Mouse (Mus musculus): ENCODE measurements at regions not wholly inside any gene's neighbourhood (a gene's known extent, or its start where the extent isn't known, plus 50 kb on each side); places are given as distances from the start of the nearest gene placed in this dataset.
A peak's percentile ranks its signal among the peaks of the same experiment; 100 is the strongest.

GRCm38 (mm10) chr3:42023187-42023586, 280.8 kb downstream of the D3Ertd751e start:
- Histone ChIP-seq H3K4me2 (ENCODE audit: insufficient read depth, low read depth, poor library complexity, severe bottlenecking) (no peak overlapping the region), H3K9me3 (replicated peaks; ENCODE audit: low read length) (no peaks in the 10 kb centered on the region), H3K27ac (ENCODE audit: insufficient read depth, low read depth) (no peak overlapping the region), H3K4me1 (ENCODE audit: control insufficient read depth in 1 of 2, insufficient read depth in 2 of 2) (peaks cover 0 to 3% of the 10 kb centered on the region in 2 experiments; a peak in 1 of 4 replicates), H3K27me3 (replicated peaks) (no peaks in the 10 kb centered on the region), H3K4me3 (replicated peaks in 1 of 3; ENCODE audit: low read depth in 2 of 3, low read length in 2 of 3, poor library complexity in 1 of 3) (no peak overlapping the region), H3K9ac (ENCODE audit: insufficient read depth, low read depth) (no peak overlapping the region), H3K79me2 (replicated peaks; ENCODE audit: control insufficient read depth, extremely low read depth, insufficient read depth, poor library complexity, severe bottlenecking) (no peaks in the 10 kb centered on the region), H3K36me3 (replicated peaks in 1 of 2; ENCODE audit: control insufficient read depth in 1 of 2, insufficient read depth in 1 of 2, low read length in 1 of 2) (no peaks in the 10 kb centered on the region)
- dilution Hi-C loops (cut with MboI; ENCODE audit: extremely low pct_ligation_motif_present, extremely low pct_unique_long_range_greater_than_20kb, low sequenced_read_pairs) (no loop called here), in situ Hi-C loops (cut with MboI; ENCODE audit: low pct_ligation_motif_present, low pct_unique_long_range_greater_than_20kb, low sequenced_read_pairs) (no loop called here)
- TF ChIP-seq ZNF384 (IDR thresholded peaks at IDR 0.05; ENCODE audit: low read depth, low read length) (no peak), MEF2A (IDR thresholded peaks at IDR 0.05; ENCODE audit: borderline replicate concordance, low read depth, low read length) (no peak), USF2 (conservative IDR thresholded peaks at IDR 0.05; ENCODE audit: low read depth, low read length) (no peak)
- no peak for DNase-seq (ENCODE audit: extremely low read depth)

GRCm38 (mm10) chr3:42039632-42040031, 297.2 kb downstream of the D3Ertd751e start:
- Histone ChIP-seq H3K4me2 (ENCODE audit: insufficient read depth, low read depth, poor library complexity, severe bottlenecking) (peak overlapping the region; percentile 67; the same call in 1 of the 2 replicates), H3K79me2 (replicated peaks; ENCODE audit: control insufficient read depth, extremely low read depth, insufficient read depth, poor library complexity, severe bottlenecking) (no peaks in the 10 kb centered on the region), H3K9me3 (replicated peaks; ENCODE audit: low read length) (no peaks in the 10 kb centered on the region), H3K9ac (ENCODE audit: insufficient read depth, low read depth) (peak overlapping the region; percentile 37), H3K4me3 (replicated peaks in 1 of 3; ENCODE audit: low read depth in 2 of 3, low read length in 2 of 3, poor library complexity in 1 of 3) (no peak overlapping the region), H3K27ac (ENCODE audit: insufficient read depth, low read depth) (no peak overlapping the region), H3K4me1 (ENCODE audit: control insufficient read depth in 1 of 2, insufficient read depth in 2 of 2) (peaks cover 6 to 14% of the 10 kb centered on the region in 2 experiments; a peak in 2 of 4 replicates), H3K27me3 (replicated peaks) (no peaks in the 10 kb centered on the region), H3K36me3 (replicated peaks in 1 of 2; ENCODE audit: control insufficient read depth in 1 of 2, insufficient read depth in 1 of 2, low read length in 1 of 2) (no peaks in the 10 kb centered on the region)
- DNase-seq (ENCODE audit: extremely low read depth) = no peak
- TF ChIP-seq IRF4 (IDR thresholded peaks at IDR 0.05; ENCODE audit: low read depth, low read length) (no peak), EP300 (IDR thresholded peaks at IDR 0.05; ENCODE audit: low read length) (no peak), MAFK (IDR thresholded peaks at IDR 0.05; ENCODE audit: insufficient replicate concordance, low read length) (no peak), CHD1 (IDR thresholded peaks at IDR 0.05; ENCODE audit: low read depth, low read length) (no peak), USF2 (conservative IDR thresholded peaks at IDR 0.05; ENCODE audit: low read depth, low read length) (no peak), NRF1 (IDR thresholded peaks at IDR 0.05; ENCODE audit: low read depth, low read length) (no peak), E2F4 (IDR thresholded peaks at IDR 0.05; ENCODE audit: insufficient replicate concordance, low read depth, low read length) (no peak), ZMIZ1 (IDR thresholded peaks at IDR 0.05; ENCODE audit: low read depth, low read length) (no peak), CTCF (conservative IDR thresholded peaks at IDR 0.05 in 1 of 2, IDR thresholded peaks at IDR 0.05 in 1 of 2; ENCODE audit: low read depth in 2 of 2, low read length in 2 of 2) (no peak), JUND (conservative IDR thresholded peaks at IDR 0.05; ENCODE audit: low read depth, low read length) (no peak), UBTF (IDR thresholded peaks at IDR 0.05; ENCODE audit: low read depth, low read length) (no peak)
- in situ Hi-C loops (cut with MboI; ENCODE audit: low pct_ligation_motif_present, low pct_unique_long_range_greater_than_20kb, low sequenced_read_pairs) (no loop called here), dilution Hi-C loops (cut with MboI; ENCODE audit: extremely low pct_ligation_motif_present, extremely low pct_unique_long_range_greater_than_20kb, low sequenced_read_pairs) (no loop called here)

DNA sequence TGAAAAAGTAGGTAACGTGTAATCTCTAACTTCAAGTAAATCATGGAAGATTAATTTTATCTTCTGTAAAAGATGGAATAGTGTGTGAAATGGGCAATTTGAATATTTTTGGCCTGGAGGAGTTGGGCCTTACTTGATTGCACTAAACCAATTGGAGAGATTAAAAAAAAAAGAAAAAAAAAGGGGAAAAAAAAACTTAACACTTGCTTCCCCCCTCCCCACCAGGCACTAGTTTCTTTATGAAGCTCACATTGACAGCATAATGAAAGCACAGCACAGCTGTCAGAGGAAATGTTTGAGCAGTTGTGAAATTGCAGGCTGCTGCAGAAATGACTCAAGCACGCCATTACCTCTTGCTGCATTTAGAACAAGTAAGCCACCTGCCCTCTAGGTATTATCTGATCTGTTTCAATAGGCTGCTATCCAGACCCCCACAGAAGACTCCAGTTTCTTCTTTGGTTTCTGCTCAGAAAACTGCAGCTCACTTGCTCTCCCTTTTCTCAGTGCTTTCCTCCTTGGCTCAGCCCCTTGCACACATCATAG, 297.9 kb downstream of the D3Ertd751e start:
- in situ Hi-C loops (cut with MboI; ENCODE audit: low pct_ligation_motif_present, low pct_unique_long_range_greater_than_20kb, low sequenced_read_pairs) = no loop called here
- Histone ChIP-seq H3K9ac (ENCODE audit: insufficient read depth, low read depth) (no peak overlapping the region), H3K9me3 (replicated peaks; ENCODE audit: low read length) (no peaks in the 10 kb centered on the region), H3K4me2 (ENCODE audit: insufficient read depth, low read depth, poor library complexity, severe bottlenecking) (peak overlapping the region; percentile 67; the same call in 1 of the 2 replicates), H3K27ac (ENCODE audit: insufficient read depth, low read depth) (no peak overlapping the region), H3K79me2 (replicated peaks; ENCODE audit: control insufficient read depth, extremely low read depth, insufficient read depth, poor library complexity, severe bottlenecking) (no peaks in the 10 kb centered on the region), H3K36me3 (replicated peaks in 1 of 2; ENCODE audit: control insufficient read depth in 1 of 2, insufficient read depth in 1 of 2, low read length in 1 of 2) (no peaks in the 10 kb centered on the region), H3K4me3 (replicated peaks in 1 of 3; ENCODE audit: low read depth in 2 of 3, low read length in 2 of 3, poor library complexity in 1 of 3) (no peak overlapping the region), H3K4me1 (ENCODE audit: control insufficient read depth in 1 of 2, insufficient read depth in 2 of 2) (peaks cover 6 to 14% of the 10 kb centered on the region in 2 experiments; a peak in 2 of 4 replicates), H3K27me3 (replicated peaks) (no peaks in the 10 kb centered on the region)
- dilution Hi-C loops (cut with MboI; ENCODE audit: extremely low pct_ligation_motif_present, extremely low pct_unique_long_range_greater_than_20kb, low sequenced_read_pairs) = no loop called here
- peak; percentile 49 for DNase-seq (ENCODE audit: extremely low read depth)
- TF ChIP-seq CTCF (conservative IDR thresholded peaks at IDR 0.05 in 1 of 2, IDR thresholded peaks at IDR 0.05 in 1 of 2; ENCODE audit: low read depth in 2 of 2, low read length in 2 of 2) (no peak), UBTF (IDR thresholded peaks at IDR 0.05; ENCODE audit: low read depth, low read length) (no peak), POLR2A (IDR thresholded peaks at IDR 0.05; ENCODE audit: low read depth, low read length) (no peak), JUN (IDR thresholded peaks at IDR 0.05; ENCODE audit: insufficient read depth, low read depth, low read length) (peak; percentile 87), SMC3 (IDR thresholded peaks at IDR 0.05; ENCODE audit: low read depth, low read length) (no peak), GABPA (IDR thresholded peaks at IDR 0.05; ENCODE audit: insufficient replicate concordance, low read depth, low read length) (no peak), ZNF384 (IDR thresholded peaks at IDR 0.05; ENCODE audit: low read depth, low read length) (peak; percentile 93), BHLHE40 (IDR thresholded peaks at IDR 0.05; ENCODE audit: low read depth, low read length) (peak; percentile 75), ZKSCAN1 (IDR thresholded peaks at IDR 0.05; ENCODE audit: borderline replicate concordance, low read depth, low read length) (no peak), PAX5 (IDR thresholded peaks at IDR 0.05; ENCODE audit: low read length) (no peak), TCF12 (IDR thresholded peaks at IDR 0.05; ENCODE audit: low read depth, low read length) (peak; percentile 92), USF2 (conservative IDR thresholded peaks at IDR 0.05; ENCODE audit: low read depth, low read length) (no peak), RAD21 (IDR thresholded peaks at IDR 0.05; ENCODE audit: low read depth, low read length) (no peak), MAZ (IDR thresholded peaks at IDR 0.05; ENCODE audit: low read depth, low read length) (peak; percentile 73; the same call in 1 of the 2 replicates), TBP (conservative IDR thresholded peaks at IDR 0.05; ENCODE audit: low read depth, low read length) (no peak), MYC (IDR thresholded peaks at IDR 0.05; ENCODE audit: low read depth, low read length) (peak; percentile 51; the same call in 1 of the 2 replicates), CHD1 (IDR thresholded peaks at IDR 0.05; ENCODE audit: low read depth, low read length) (0 out of 2 replicates have a peak, but pooled peaks have one; percentile 54)
